Comparison of ENCODE assay signal across 12 mouse cellular contexts in the genomic region with DNA sequence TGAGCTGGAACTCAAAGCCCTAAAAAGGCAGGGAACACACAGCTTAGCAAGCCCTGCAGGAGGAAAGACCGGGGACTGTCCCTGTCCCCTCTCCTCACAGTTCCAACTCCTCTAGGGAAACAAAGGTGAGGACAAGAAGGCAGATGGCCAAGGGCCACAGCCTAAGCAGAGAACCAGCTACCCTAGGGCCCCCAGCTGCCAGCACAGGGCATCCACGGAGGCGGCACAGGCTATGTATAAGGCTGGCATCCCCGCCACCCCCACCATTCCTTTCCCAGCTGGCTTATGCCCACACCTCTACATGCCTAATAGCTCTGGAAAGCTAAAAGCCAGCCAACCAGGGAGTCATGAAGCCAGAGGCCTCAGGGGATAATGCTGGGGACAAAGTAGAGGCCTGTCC.
DNase-seq lines count a peak whose midpoint lies in the region; ATAC-seq and TF ChIP-seq lines count a peak whose summit lies in the region.
"Had no signal": no experiment of that assay in that cellular context is flagged by ENCODE, and none has a peak within 500 bp of the region (broad histone marks: within the 10 kb centered on the region; RNA-seq: fewer than 3 reads in every experiment).

No protein-coding gene starts in this region.

- no peak overlapping the region for H3ac ChIP-seq in myocyte (ENCODE audit: control insufficient read depth, insufficient read length)

- no peak for TF ChIP-seq CTCF in liver, adult 2 months (IDR thresholded peaks at IDR 0.05; ENCODE audit: low read depth, low read length)
- no peak for TF ChIP-seq CTCF in liver, postnatal 0 days (IDR thresholded peaks at IDR 0.05; ENCODE audit: low read depth)

- WGBS in liver, adult 2 months = 80% methylated on average over 4 of the region's 4 CpGs
- WGBS in liver, postnatal 0 days (ENCODE audit: insufficient replicate concordance) = 77% methylated on average over 4 of the region's 4 CpGs
- 89% methylated on average over 4 of the region's 4 CpGs for WGBS in intestine, embryonic 16.5 days

- ATAC-seq in frontal cortex, adult (ENCODE audit: low TSS enrichment) = 0 out of 2 replicates have a peak, but pooled peaks have one; percentile 7
- no peak for ATAC-seq in liver, postnatal 0 days
- no peak for ATAC-seq in intestine, embryonic 16.5 days

- no peaks in the 10 kb centered on the region for H3K36me3 ChIP-seq in liver, adult 2 months (ENCODE audit: control insufficient read depth, insufficient read depth, low read length)
- H3K36me3 ChIP-seq in liver, postnatal 0 days (replicated peaks; ENCODE audit: insufficient read depth, low read length) = no peaks in the 10 kb centered on the region
- no peaks in the 10 kb centered on the region for H3K36me3 ChIP-seq in myocyte (ENCODE audit: control insufficient read depth, insufficient read depth)
- no peaks in the 10 kb centered on the region for H3K36me3 ChIP-seq in intestine, embryonic 16.5 days (ENCODE audit: control insufficient read depth, insufficient read depth, low read length)
- H3K36me3 ChIP-seq: limb, embryonic 13.5 days had no signal

- DNase-seq in frontal cortex, postnatal 14 days (ENCODE audit: low spot score in 2 of 2) = no peak
- no peak for DNase-seq in liver, adult 2 months (ENCODE audit: extremely low read depth, low read depth, low spot score)
- no peak for DNase-seq in liver, postnatal 0 days
- DNase-seq in kidney, adult 8-10 months = peak; percentile 74 to 76
- DNase-seq in ovary, postnatal 10 days (ENCODE audit: low spot score) = no peak
- DNase-seq: gastrocnemius, postnatal 25 days; thymus, postnatal 4 days had no signal

- no peaks in the 10 kb centered on the region for H3K9me3 ChIP-seq in liver, postnatal 0 days (ENCODE audit: low read length)
- H3K9me3 ChIP-seq in intestine, embryonic 16.5 days (ENCODE audit: control insufficient read depth, low read length) = no peaks in the 10 kb centered on the region
- H3K9me3 ChIP-seq: limb, embryonic 13.5 days; megakaryocyte, embryonic 14.5 days had no signal

- H3K79me2 ChIP-seq in liver, adult 2 months (ENCODE audit: control insufficient read depth, insufficient read depth, low read length) = peaks cover 78% of the 10 kb centered on the region
- H3K79me2 ChIP-seq in myocyte (ENCODE audit: control insufficient read depth, insufficient read depth) = peaks cover 76% of the 10 kb centered on the region

- no peak overlapping the region for H3K4me2 ChIP-seq in liver, postnatal 0 days (ENCODE audit: low read depth, low read length)
- peak overlapping the region; percentile 86 for H3K4me2 ChIP-seq in myocyte (ENCODE audit: low read depth)
- no peak overlapping the region for H3K4me2 ChIP-seq in intestine, embryonic 16.5 days (ENCODE audit: low read depth, low read length)
- H3K4me2 ChIP-seq: limb, embryonic 13.5 days had no signal

- peak overlapping the region; percentile 17; the same call in 1 of the 2 replicates for H3K9ac ChIP-seq in liver, adult 2 months (ENCODE audit: low read depth, low read length)
- no peak overlapping the region for H3K9ac ChIP-seq in liver, postnatal 0 days (replicated peaks)
- no peak overlapping the region; the same call in 1 of the 2 replicates for H3K9ac ChIP-seq in intestine, embryonic 16.5 days (ENCODE audit: low read depth, low read length)
- H3K9ac ChIP-seq: limb, embryonic 13.5 days had no signal

- H3K27me3 ChIP-seq in liver, adult 2 months (ENCODE audit: control insufficient read depth, insufficient read depth, low read length) = no peaks in the 10 kb centered on the region
- 0 out of 2 replicates have a peak, but pooled peaks cover 10% of the 10 kb centered on the region for H3K27me3 ChIP-seq in liver, postnatal 0 days (ENCODE audit: insufficient read depth, low read length)
- no peaks in the 10 kb centered on the region for H3K27me3 ChIP-seq in myocyte (ENCODE audit: control insufficient read depth, insufficient read depth, insufficient read length)
- H3K27me3 ChIP-seq in intestine, embryonic 16.5 days (replicated peaks; ENCODE audit: control insufficient read depth, insufficient read depth, low read length) = no peaks in the 10 kb centered on the region
- H3K27me3 ChIP-seq: limb, embryonic 13.5 days had no signal

- no peak for TF ChIP-seq POLR2A in liver, adult 2 months (IDR thresholded peaks at IDR 0.05; ENCODE audit: extremely low read depth, insufficient read depth, low read length)
- no peak for TF ChIP-seq POLR2A in myocyte (IDR thresholded peaks at IDR 0.05; ENCODE audit: insufficient read length, low read depth)

- H3K4me3 ChIP-seq in liver, adult 2 months (ENCODE audit: insufficient read depth, low read depth, low read length) = peak overlapping the region; percentile 9; the same call in 1 of the 2 replicates
- H3K4me3 ChIP-seq in liver, postnatal 0 days (ENCODE audit: low read depth, low read length) = no peak overlapping the region
- no peak overlapping the region for H3K4me3 ChIP-seq in myocyte
- no peak overlapping the region for H3K4me3 ChIP-seq in intestine, embryonic 16.5 days (ENCODE audit: low read length)
- H3K4me3 ChIP-seq: limb, embryonic 13.5 days had no signal

- peaks cover 47% of the 10 kb centered on the region for H3K4me1 ChIP-seq in liver, adult 2 months (ENCODE audit: control insufficient read depth, insufficient read depth, low read length)
- H3K4me1 ChIP-seq in liver, postnatal 0 days (ENCODE audit: insufficient read depth) = peaks cover 16% of the 10 kb centered on the region
- peaks cover 57% of the 10 kb centered on the region for H3K4me1 ChIP-seq in intestine, embryonic 16.5 days (ENCODE audit: control insufficient read depth, insufficient read depth, low read length)

- H3K27ac ChIP-seq in liver, adult 2 months (replicated peaks; ENCODE audit: insufficient read depth, low read depth, low read length) = peak overlapping the region; percentile 12; the same call in 1 of the 2 replicates
- H3K27ac ChIP-seq in liver, postnatal 0 days (ENCODE audit: low read depth) = no peak overlapping the region
- no peak overlapping the region for H3K27ac ChIP-seq in intestine, embryonic 16.5 days (ENCODE audit: low read length)
- H3K27ac ChIP-seq: limb, embryonic 13.5 days had no signal

- TF ChIP-seq EP300 in liver, postnatal 0 days (IDR thresholded peaks at IDR 0.05; ENCODE audit: low read depth) = no peak

TF ChIP-seq in myocyte, 11 proteins besides CTCF, POLR2A, EP300 and RAD21:
- TF ChIP-seq MYOD1 (IDR thresholded peaks at IDR 0.05; ENCODE audit: control insufficient read depth in 1 of 3, insufficient read length in 2 of 3, low read depth in 2 of 3) (peak in 1 of 3 experiments; percentile 57), REST (IDR thresholded peaks at IDR 0.05; ENCODE audit: insufficient read depth, insufficient read length) (no peak)
TF ChIP-seq in myocyte: peak in this region for 1.

Comparison
In these comparisons a context has a peak if more than half of its experiments do, and no peak if none do; other contexts are left out.
1. DNase-seq: peak in kidney, adult 8-10 months (2 of 2); none in frontal cortex, postnatal 14 days (0 of 2), liver, adult 2 months (single experiment), liver, postnatal 0 days (single experiment) and ovary, postnatal 10 days (single experiment).